Mouse (Mus musculus) MEL (cell line): ENCODE results near the gene Anapc5.

ENCODE experiments used
- CHD1 ChIP-seq: IDR thresholded peaks from 2 replicates; pipeline ENCODE4 v1.6.1; 2012; ENCODE audit warnings: low read depth, mild to moderate bottlenecking, inconsistent platforms, low read length, improper control_type of control experiment
- CTCF ChIP-seq, 3 experiments: IDR thresholded peaks in 2 of 3; conservative IDR thresholded peaks in 1 of 3; 2 replicates each; pipeline ENCODE4 v1.5.1; 2011 to 2012; ENCODE audit warnings: low read length in 3 of 3, low read depth in 2 of 3, mild to moderate bottlenecking in 2 of 3, improper control_type of control experiment in 1 of 3, inconsistent platforms in 1 of 3, mixed read lengths in 1 of 3, moderate library complexity in 1 of 3; ENCODE audit not compliant: control insufficient read depth in 1 of 3, insufficient read depth in 1 of 3, poor library complexity in 1 of 3, severe bottlenecking in 1 of 3
- ETS1 ChIP-seq: IDR thresholded peaks from 2 replicates; pipeline ENCODE4 v1.6.1; 2012; ENCODE audit warnings: low read depth, mild to moderate bottlenecking, inconsistent platforms, low read length, improper control_type of control experiment, moderate library complexity
- GATA1 ChIP-seq: IDR thresholded peaks from 2 replicates; pipeline ENCODE4 v1.6.1; 2011; ENCODE audit warnings: low read depth, low read length, improper control_type of control experiment
- KAT2A ChIP-seq: conservative IDR thresholded peaks from 2 replicates; pipeline ENCODE4 v1.6.1; 2012; ENCODE audit warnings: low read depth, low read length, improper control_type of control experiment, inconsistent platforms
- MAX ChIP-seq: IDR thresholded peaks from 2 replicates; pipeline ENCODE4 v1.6.1; 2011; ENCODE audit warnings: low read length, improper control_type of control experiment
- MYC ChIP-seq: IDR thresholded peaks from 2 replicates; pipeline ENCODE4 v1.6.1; 2011; ENCODE audit warnings: low read depth, mild to moderate bottlenecking, low read length, improper control_type of control experiment, moderate library complexity
- NELFE ChIP-seq: IDR thresholded peaks from 2 replicates; pipeline ENCODE4 v1.6.1; 2011; ENCODE audit warnings: low read depth, low read length, improper control_type of control experiment
- POLR2A ChIP-seq, 2 experiments: IDR thresholded peaks; 2 replicates each; pipeline ENCODE4 v1.6.1; 2011 to 2012; ENCODE audit warnings: low read length in 2 of 2, mild to moderate bottlenecking in 2 of 2, control low read depth in 1 of 2, improper control_type of control experiment in 1 of 2, low read depth in 1 of 2, moderate library complexity in 1 of 2; ENCODE audit not compliant: control insufficient read depth in 1 of 2, insufficient read depth in 1 of 2, poor library complexity in 1 of 2
- SIN3A ChIP-seq: IDR thresholded peaks from 2 replicates; pipeline ENCODE4 v1.6.1; 2012; ENCODE audit warnings: low read length, improper control_type of control experiment, inconsistent platforms
- TBP ChIP-seq: IDR thresholded peaks from 2 replicates; pipeline ENCODE4 v1.8.0; 2011; ENCODE audit warnings: low read depth, low read length, improper control_type of control experiment
- TCF12 ChIP-seq: IDR thresholded peaks from 2 replicates; pipeline ENCODE4 v1.6.1; 2014; ENCODE audit warnings: low read depth, mild to moderate bottlenecking, inconsistent platforms, low read length, improper control_type of control experiment, moderate library complexity
- USF1 ChIP-seq: IDR thresholded peaks from 2 replicates; pipeline ENCODE4 v1.6.1; 2014; ENCODE audit warnings: low read depth, mild to moderate bottlenecking, inconsistent platforms, low read length, improper control_type of control experiment, moderate library complexity
- ZKSCAN1 ChIP-seq: IDR thresholded peaks from 2 replicates; pipeline ENCODE4 v1.6.1; 2012; ENCODE audit warnings: low read depth, mild to moderate bottlenecking, inconsistent platforms, low read length, improper control_type of control experiment, moderate library complexity

- TF ChIP-seq CTCF (IDR thresholded peaks at IDR 0.05 in 2 of 3, conservative IDR thresholded peaks at IDR 0.05 in 1 of 3; ENCODE audit: control insufficient read depth in 1 of 3, insufficient read depth in 1 of 3, low read depth in 2 of 3, low read length in 3 of 3, poor library complexity in 1 of 3, severe bottlenecking in 1 of 3) (peak; percentile 38 to 51 (median 44); a peak in 5 of 6 replicates), POLR2A (IDR thresholded peaks at IDR 0.05; ENCODE audit: control insufficient read depth in 1 of 2, insufficient read depth in 1 of 2, low read depth in 1 of 2, low read length in 2 of 2, poor library complexity in 1 of 2) (no peak), ETS1 (no peak), TCF12 (no peak), MAX (no peak), ZKSCAN1 (no peak), SIN3A (no peak), USF1 (no peak), CHD1 (no peak), TBP (no peak), NELFE (no peak), KAT2A (no peak), MYC (no peak), GATA1 (no peak)
Measured at GRCm38 (mm10) chr5:122780791-122781432, 40.2 kb downstream of the Anapc5 start.
